Mouse (Mus musculus) spleen, adult 2 months (tissue): ENCODE measurements around the gene Sema5a. TPM values are rescaled to one million over a fixed set of nuclear protein-coding genes. Genes with fewer than 3 reads are reported as not detected.

Source experiments
- DNase-seq, 2 experiments: peaks; one replicate each; pipeline versions ENCODE4 v3.0.0 to v3.0.0-alpha.2; 2012 to 2021; ENCODE audit warnings: low spot score in 2 of 2, low read depth in 1 of 2
- H3K27ac ChIP-seq: fragments of 200-500 bp; 2 replicates; pipeline ENCODE4 v1.5.1; 2012; ENCODE audit warnings: low read length, inconsistent platforms; ENCODE audit not compliant: insufficient read depth
- H3K27me3 ChIP-seq: fragments of 200-500 bp; 2 replicates; pipeline ENCODE4 v1.6.1; 2012; ENCODE audit warnings: mild to moderate bottlenecking, moderate library complexity, low read length, inconsistent platforms; ENCODE audit not compliant: control insufficient read depth, insufficient read depth
- H3K36me3 ChIP-seq: fragments of 200-500 bp; 2 replicates; pipeline ENCODE4 v1.6.1; 2012; ENCODE audit warnings: mild to moderate bottlenecking, low read length, inconsistent platforms; ENCODE audit not compliant: control insufficient read depth, insufficient read depth
- H3K4me1 ChIP-seq: fragments of 200-500 bp; 2 replicates; pipeline ENCODE4 v1.6.1; 2011; ENCODE audit warnings: inconsistent platforms; ENCODE audit not compliant: control insufficient read depth, insufficient read depth, insufficient read length
- H3K4me3 ChIP-seq: fragments of 200-500 bp; 2 replicates; pipeline ENCODE4 v1.5.1; 2011; ENCODE audit warnings: mild to moderate bottlenecking, inconsistent platforms; ENCODE audit not compliant: insufficient read depth, insufficient read length; ENCODE audit errors: extremely low read depth
- CTCF ChIP-seq: fragments of 200-500 bp; IDR thresholded peaks from 2 replicates; pipeline ENCODE4 v1.5.1; 2011; ENCODE audit warnings: mild to moderate bottlenecking, inconsistent platforms; ENCODE audit not compliant: insufficient read depth, insufficient read length, insufficient replicate concordance; ENCODE audit errors: extremely low read depth
- POLR2A ChIP-seq: fragments of 200-500 bp; IDR thresholded peaks from 2 replicates; pipeline ENCODE4 v1.6.1; 2011; ENCODE audit warnings: low read depth, low read length, inconsistent platforms
- WGBS: fragments of 180-500 bp; shearing (Covaris S2); methylation state at CpG from one replicate; pipeline ENCODE4 v1.1.7; 2018; 5-methylcytosine and 5-hydroxymethylcytosine counted together
- polyA plus RNA-seq: library from polyadenylated mRNA; depleted of rRNA; stranded (reverse); fragments of >200 nt; gene quantifications from 2 replicates; pipeline ENCODE4 v1.2.3, GENCODE M21; 2012

Sema5a gene
- polyA plus RNA-seq, 1 experiment: 5.4 TPM

DNA sequence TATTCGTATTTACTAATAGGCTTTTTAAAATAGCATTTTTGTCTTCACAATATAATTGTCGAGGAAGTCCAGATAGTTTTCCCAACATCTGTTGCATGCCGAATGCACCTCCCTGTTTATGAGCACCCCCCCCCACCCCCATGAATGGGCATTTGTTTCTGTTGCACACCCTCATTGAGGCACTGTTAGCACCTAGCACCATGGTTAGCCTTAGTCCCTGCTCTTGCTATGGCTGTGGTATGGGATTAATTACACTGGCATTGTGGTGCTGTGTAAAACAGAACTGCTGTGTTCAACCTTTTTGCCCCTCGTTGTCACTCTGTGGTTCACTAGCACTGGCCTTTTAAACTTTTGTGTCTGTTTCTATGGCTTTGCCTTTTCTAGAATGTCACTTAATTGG, 56.4 kb downstream of the Sema5a start:
- Histone ChIP-seq H3K4me3 (no peak overlapping the region), H3K27me3 (no peaks in the 10 kb centered on the region), H3K36me3 (no peaks in the 10 kb centered on the region), H3K27ac (no peak overlapping the region), H3K4me1 (no peaks in the 10 kb centered on the region)
- no peak for DNase-seq
- 83% methylated on average over 4 of the region's 4 CpGs for WGBS
- no peak for TF ChIP-seq CTCF
- TF ChIP-seq POLR2A: no peak

GRCm38 (mm10) chr15:32306557-32307243, 62.1 kb downstream of the Sema5a start:
- Histone ChIP-seq H3K4me3 (no peak overlapping the region), H3K4me1 (no peaks in the 10 kb centered on the region), H3K36me3 (no peaks in the 10 kb centered on the region), H3K27me3 (no peaks in the 10 kb centered on the region), H3K27ac (no peak overlapping the region)
- WGBS: 54% methylated on average over 6 of the region's 6 CpGs
- TF ChIP-seq POLR2A: no peak
- TF ChIP-seq CTCF: no peak
- DNase-seq: no peak

GRCm38 (mm10) chr15:32310834-32311233, 66.2 kb downstream of the Sema5a start:
- no peak overlapping the region for H3K27ac ChIP-seq
- TF ChIP-seq POLR2A: no peak
- no peak for TF ChIP-seq CTCF
- no peaks in the 10 kb centered on the region for H3K4me1 ChIP-seq
- H3K36me3 ChIP-seq: no peaks in the 10 kb centered on the region
- DNase-seq: no peak
- 75% methylated on average over 8 of the region's 8 CpGs for WGBS
- no peaks in the 10 kb centered on the region for H3K27me3 ChIP-seq
- no peak overlapping the region for H3K4me3 ChIP-seq

DNA sequence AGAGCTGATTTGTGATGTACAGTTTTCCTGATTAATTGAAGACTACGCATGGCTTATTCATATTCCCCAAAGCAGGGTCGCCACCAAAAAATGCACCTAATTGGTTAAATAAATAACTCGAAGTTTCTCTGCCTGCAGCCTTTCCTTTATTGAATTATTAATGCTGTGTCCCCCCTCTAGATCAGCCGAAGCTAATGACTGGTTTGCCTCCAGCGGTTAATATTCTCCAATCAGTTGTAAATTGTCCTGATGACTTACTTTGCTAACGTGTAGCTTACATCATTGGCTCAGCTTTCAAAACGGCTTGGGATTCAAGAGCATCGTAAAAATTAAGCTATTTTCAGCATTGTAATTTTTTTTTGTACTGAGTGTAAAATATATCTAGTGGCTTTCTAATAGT, 66.7 kb downstream of the Sema5a start:
- Histone ChIP-seq H3K4me3 (no peak overlapping the region), H3K27me3 (no peaks in the 10 kb centered on the region), H3K36me3 (no peaks in the 10 kb centered on the region), H3K27ac (no peak overlapping the region), H3K4me1 (no peaks in the 10 kb centered on the region)
- 89% methylated on average over 8 of the region's 8 CpGs for WGBS
- no peak for DNase-seq
- TF ChIP-seq CTCF (no peak), POLR2A (no peak)

DNA sequence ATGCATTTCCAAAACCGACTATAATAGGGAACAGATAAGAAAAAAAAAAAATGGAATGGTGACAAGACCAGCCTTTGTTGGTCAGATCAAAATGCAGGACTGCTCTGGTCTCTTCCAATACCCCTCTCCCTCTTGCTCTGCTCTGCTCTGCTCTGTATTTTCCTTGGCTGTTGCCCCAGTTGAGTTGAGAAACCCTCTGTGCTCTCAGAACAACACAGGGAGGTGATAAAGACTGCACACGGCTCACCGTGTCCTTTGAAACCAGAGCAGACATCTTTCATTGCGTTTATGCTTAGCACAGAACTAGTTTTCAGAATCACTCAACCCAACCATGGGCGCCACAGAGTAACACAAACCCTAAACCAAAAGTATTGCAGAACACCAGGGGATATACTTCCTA, 72.5 kb downstream of the Sema5a start:
- WGBS: 82% methylated on average over 5 of the region's 5 CpGs
- TF ChIP-seq CTCF (no peak), POLR2A (no peak)
- Histone ChIP-seq H3K4me3 (no peak overlapping the region), H3K27me3 (no peaks in the 10 kb centered on the region), H3K36me3 (no peaks in the 10 kb centered on the region), H3K27ac (no peak overlapping the region), H3K4me1 (no peaks in the 10 kb centered on the region)
- no peak for DNase-seq

- Histone ChIP-seq H3K36me3 (no peaks in the 10 kb centered on the region), H3K27me3 (no peaks in the 10 kb centered on the region), H3K27ac (no peak overlapping the region), H3K4me1 (no peaks in the 10 kb centered on the region), H3K4me3 (no peak overlapping the region)
- TF ChIP-seq POLR2A (no peak), CTCF (no peak)
- no peak for DNase-seq
- 89% methylated on average over 3 of the region's 3 CpGs for WGBS
Observed at GRCm38 (mm10) chr15:32320739-32321138, 76.1 kb downstream of the Sema5a start.

DNA sequence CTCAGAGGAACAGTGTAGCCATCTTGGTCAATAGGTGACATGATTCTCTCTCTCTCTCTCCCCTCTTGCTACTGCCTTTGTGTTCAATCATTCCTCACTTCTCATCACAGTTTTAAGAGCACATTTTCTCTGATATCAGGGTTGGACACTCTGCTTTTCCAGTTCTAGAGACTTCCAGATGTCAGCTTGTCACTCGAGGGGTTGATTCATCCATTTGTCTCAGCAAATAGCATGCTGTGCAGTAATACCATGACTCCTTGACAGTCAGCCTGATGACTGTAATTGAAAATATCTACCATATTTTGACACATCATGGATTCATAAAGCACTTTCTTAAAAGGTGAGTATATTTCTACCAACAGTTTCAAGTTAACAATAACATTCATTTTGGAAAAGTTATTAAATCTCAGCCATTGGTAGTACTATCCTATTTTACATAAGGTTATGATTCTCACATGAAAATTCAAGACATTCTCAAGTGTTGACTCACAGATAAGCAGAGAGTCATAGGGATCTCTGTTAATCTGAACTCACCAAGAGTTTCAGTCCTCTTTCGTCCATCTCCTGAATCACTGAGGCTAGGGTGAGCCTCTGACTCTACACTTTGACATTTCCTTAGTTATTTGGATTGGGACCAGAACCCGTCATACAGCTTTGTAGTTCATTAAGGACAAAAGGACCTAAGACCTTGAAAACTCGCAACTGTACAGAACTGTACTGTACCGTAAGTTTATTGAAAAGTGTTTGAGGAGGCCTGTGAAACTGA, 78.0 kb downstream of the Sema5a start:
- no peak for TF ChIP-seq CTCF
- TF ChIP-seq POLR2A: no peak
- no peaks in the 10 kb centered on the region for H3K27me3 ChIP-seq
- H3K4me3 ChIP-seq: no peak overlapping the region
- no peaks in the 10 kb centered on the region for H3K4me1 ChIP-seq
- H3K36me3 ChIP-seq: no peaks in the 10 kb centered on the region
- H3K27ac ChIP-seq: no peak overlapping the region
- 86% methylated on average over 5 of the region's 5 CpGs for WGBS
- no peak for DNase-seq
